Mouse (Mus musculus) embryonic fibroblast, embryonic 13.5 days (primary cell): ENCODE results near the gene H2-T23.

Experiments
- CTCF ChIP-seq: IDR thresholded peaks from 2 replicates; pipeline ENCODE4 v1.5.1; 2011; ENCODE audit warnings: mild to moderate bottlenecking, control low read depth, low read length, moderate library complexity, borderline replicate concordance; ENCODE audit not compliant: insufficient read depth
- POLR2A ChIP-seq: IDR thresholded peaks from 2 replicates; pipeline ENCODE4 v1.6.1; 2011; ENCODE audit warnings: low read depth, mild to moderate bottlenecking, control low read depth, low read length, moderate library complexity

DNA sequence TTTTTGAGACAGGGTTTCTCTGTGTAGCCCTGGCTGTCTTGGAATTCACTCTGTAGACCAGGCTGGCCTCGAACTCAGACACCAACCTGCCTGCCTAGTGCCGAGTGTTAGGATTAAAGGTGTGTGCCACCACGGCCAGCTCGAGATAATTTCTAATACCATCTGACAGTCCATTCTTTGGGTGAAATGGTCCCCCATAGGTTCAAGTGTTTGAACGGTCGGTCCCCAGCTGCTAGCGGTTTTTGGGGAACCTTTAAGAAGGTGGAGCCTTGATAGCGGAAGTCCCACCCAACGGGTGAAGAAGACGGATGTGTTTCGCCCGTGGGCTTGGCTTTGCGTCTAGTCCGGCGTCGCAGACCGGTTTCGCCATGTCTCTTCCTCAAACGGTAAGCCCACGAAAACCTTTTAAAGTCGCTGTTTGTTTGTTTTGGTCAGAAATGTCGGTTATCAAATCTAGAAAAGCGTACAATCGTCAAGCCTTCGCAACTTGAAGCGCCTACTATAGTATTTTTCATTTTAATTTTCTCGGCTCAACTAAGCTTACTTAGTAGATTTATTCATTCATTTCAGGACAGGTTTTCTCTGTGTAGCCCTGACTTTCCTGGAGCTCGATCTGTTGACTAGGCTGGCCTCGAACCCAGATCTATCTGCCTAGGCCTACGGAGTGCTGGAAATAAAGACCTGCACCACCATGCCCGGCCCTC lies 38.3 kb downstream of the H2-T23 start:
- no peak for TF ChIP-seq CTCF
- TF ChIP-seq POLR2A = peak; percentile 94
